Mouse (Mus musculus): ENCODE results near the gene Lhx1. TPM values are rescaled to one million over a fixed set of nuclear protein-coding genes. Genes with fewer than 3 reads are reported as not detected.
A peak's percentile ranks its signal among the peaks of the same experiment; 100 is the strongest.

Lhx1 gene
- 0.36 and 0.60 TPM in 2 replicates for polyA plus RNA-seq (2014; fragmentation: Nextera tagmentation; extraction: Ambion mirVana)

- under 1% methylated on average over 64 of the region's 64 CpGs for WGBS
- peak within 1 kb of the TSS; percentile 28; the same call in 1 of the 2 replicates for H3K9ac ChIP-seq (ENCODE audit: low read length)
- peak; percentile 74; the same call in 1 of the 2 replicates for ATAC-seq (ENCODE audit: insufficient number of reproducible peaks, low FRiP score, low TSS enrichment, low read depth)
- H3K9me3 ChIP-seq (ENCODE audit: control insufficient read depth, low read length) = no peaks in the 10 kb centered on the region
- H3K4me2 ChIP-seq (ENCODE audit: low read depth, severe bottlenecking) = peak within 1 kb of the TSS; percentile 87
- H3K4me1 ChIP-seq (ENCODE audit: control insufficient read depth, insufficient read depth, low read length) = peaks cover 9% of the 10 kb centered on the region
- peaks cover 91% of the 10 kb centered on the region for H3K27me3 ChIP-seq (ENCODE audit: control insufficient read depth, insufficient read depth, low read length)
- peak within 1 kb of the TSS; percentile 41 for H3K4me3 ChIP-seq (ENCODE audit: low read depth, low read length)
- no peak within 1 kb of the TSS for H3K27ac ChIP-seq (replicated peaks; ENCODE audit: low read depth, low read length)
- H3K36me3 ChIP-seq (ENCODE audit: control insufficient read depth, insufficient read depth, low read length) = no peaks in the 10 kb centered on the region
- DNase-seq (ENCODE audit: low spot score) = peak; percentile 87
These were observed at the start of gene Lhx1 for GRCm38 (mm10) chr11:84525421-84526274. TSS of gene Lhx1 (minus strand) at chr11:84525535.

- Histone ChIP-seq H3K27ac (replicated peaks; ENCODE audit: low read depth, low read length) (no peak overlapping the region), H3K9ac (ENCODE audit: low read length) (no peak overlapping the region), H3K9me3 (ENCODE audit: control insufficient read depth, low read length) (no peaks in the 10 kb centered on the region), H3K27me3 (ENCODE audit: control insufficient read depth, insufficient read depth, low read length) (0 out of 2 replicates have a peak, but pooled peaks cover 5% of the 10 kb centered on the region), H3K36me3 (ENCODE audit: control insufficient read depth, insufficient read depth, low read length) (no peaks in the 10 kb centered on the region), H3K4me1 (ENCODE audit: control insufficient read depth, insufficient read depth, low read length) (no peaks in the 10 kb centered on the region), H3K4me3 (ENCODE audit: low read depth, low read length) (no peak overlapping the region), H3K4me2 (ENCODE audit: low read depth, severe bottlenecking) (no peak overlapping the region)
- WGBS = 44% methylated on average over 8 of the region's 8 CpGs
- DNase-seq (ENCODE audit: low spot score) (no peak), ATAC-seq (ENCODE audit: insufficient number of reproducible peaks, low FRiP score, low TSS enrichment, low read depth) (no peak)
These were observed 49.5 kb upstream of the Lhx1 start for GRCm38 (mm10) chr11:84574834-84575233.

- H3K27me3 ChIP-seq (ENCODE audit: control insufficient read depth, insufficient read depth, low read length) = 0 out of 2 replicates have a peak, but pooled peaks cover 5% of the 10 kb centered on the region
- DNase-seq (ENCODE audit: low spot score) (no peak), ATAC-seq (ENCODE audit: insufficient number of reproducible peaks, low FRiP score, low TSS enrichment, low read depth) (no peak)
- H3K9me3 ChIP-seq (ENCODE audit: control insufficient read depth, low read length) = no peaks in the 10 kb centered on the region
- no peaks in the 10 kb centered on the region for H3K36me3 ChIP-seq (ENCODE audit: control insufficient read depth, insufficient read depth, low read length)
- no peak overlapping the region for H3K4me2 ChIP-seq (ENCODE audit: low read depth, severe bottlenecking)
- H3K4me3 ChIP-seq (ENCODE audit: low read depth, low read length) = no peak overlapping the region
- peaks cover under 1% of the 10 kb centered on the region; the same call in 1 of the 2 replicates for H3K4me1 ChIP-seq (ENCODE audit: control insufficient read depth, insufficient read depth, low read length)
- H3K27ac ChIP-seq (replicated peaks; ENCODE audit: low read depth, low read length) = no peak overlapping the region
- 56% methylated on average over 8 of the region's 8 CpGs for WGBS
- no peak overlapping the region for H3K9ac ChIP-seq (ENCODE audit: low read length)
These were observed 48.3 kb upstream of the Lhx1 start for GRCm38 (mm10) chr11:84573637-84574036.

- Histone ChIP-seq H3K4me1 (ENCODE audit: control insufficient read depth, insufficient read depth, low read length) (peaks cover 4% of the 10 kb centered on the region; the same call in 1 of the 2 replicates), H3K4me2 (ENCODE audit: low read depth, severe bottlenecking) (no peak overlapping the region), H3K4me3 (ENCODE audit: low read depth, low read length) (no peak overlapping the region), H3K27ac (replicated peaks; ENCODE audit: low read depth, low read length) (no peak overlapping the region), H3K36me3 (ENCODE audit: control insufficient read depth, insufficient read depth, low read length) (no peaks in the 10 kb centered on the region), H3K9ac (ENCODE audit: low read length) (no peak overlapping the region), H3K9me3 (ENCODE audit: control insufficient read depth, low read length) (no peaks in the 10 kb centered on the region), H3K27me3 (ENCODE audit: control insufficient read depth, insufficient read depth, low read length) (0 out of 2 replicates have a peak, but pooled peaks cover 4% of the 10 kb centered on the region)
- DNase-seq (ENCODE audit: low spot score) (no peak), ATAC-seq (ENCODE audit: insufficient number of reproducible peaks, low FRiP score, low TSS enrichment, low read depth) (no peak)
- 70% methylated on average over 5 of the region's 5 CpGs for WGBS
These were observed 45.5 kb upstream of the Lhx1 start for GRCm38 (mm10) chr11:84570812-84571211.

- ATAC-seq (ENCODE audit: insufficient number of reproducible peaks, low FRiP score, low TSS enrichment, low read depth) (no peak), DNase-seq (ENCODE audit: low spot score) (no peak)
- no peak overlapping the region for H3K9ac ChIP-seq (ENCODE audit: low read length)
- peaks cover 4% of the 10 kb centered on the region; the same call in 1 of the 2 replicates for H3K4me1 ChIP-seq (ENCODE audit: control insufficient read depth, insufficient read depth, low read length)
- H3K36me3 ChIP-seq (ENCODE audit: control insufficient read depth, insufficient read depth, low read length) = no peaks in the 10 kb centered on the region
- 66% methylated on average over 12 of the region's 12 CpGs for WGBS
- H3K27me3 ChIP-seq (ENCODE audit: control insufficient read depth, insufficient read depth, low read length) = 0 out of 2 replicates have a peak, but pooled peaks cover 4% of the 10 kb centered on the region
- no peak overlapping the region for H3K4me3 ChIP-seq (ENCODE audit: low read depth, low read length)
- no peak overlapping the region for H3K4me2 ChIP-seq (ENCODE audit: low read depth, severe bottlenecking)
- no peak overlapping the region for H3K27ac ChIP-seq (replicated peaks; ENCODE audit: low read depth, low read length)
- no peaks in the 10 kb centered on the region for H3K9me3 ChIP-seq (ENCODE audit: control insufficient read depth, low read length)
These were observed 45.1 kb upstream of the Lhx1 start for GRCm38 (mm10) chr11:84570392-84570791.

- H3K4me2 ChIP-seq (ENCODE audit: low read depth, severe bottlenecking) = no peak overlapping the region
- ATAC-seq (ENCODE audit: insufficient number of reproducible peaks, low FRiP score, low TSS enrichment, low read depth) (no peak), DNase-seq (ENCODE audit: low spot score) (no peak)
- H3K36me3 ChIP-seq (ENCODE audit: control insufficient read depth, insufficient read depth, low read length) = no peaks in the 10 kb centered on the region
- 54% methylated on average over 8 of the region's 8 CpGs for WGBS
- no peak overlapping the region for H3K4me3 ChIP-seq (ENCODE audit: low read depth, low read length)
- H3K9ac ChIP-seq (ENCODE audit: low read length) = no peak overlapping the region
- H3K27me3 ChIP-seq (ENCODE audit: control insufficient read depth, insufficient read depth, low read length) = 0 out of 2 replicates have a peak, but pooled peaks cover 3% of the 10 kb centered on the region
- no peaks in the 10 kb centered on the region for H3K9me3 ChIP-seq (ENCODE audit: control insufficient read depth, low read length)
- H3K27ac ChIP-seq (replicated peaks; ENCODE audit: low read depth, low read length) = no peak overlapping the region
- H3K4me1 ChIP-seq (ENCODE audit: control insufficient read depth, insufficient read depth, low read length) = peaks cover 4% of the 10 kb centered on the region; the same call in 1 of the 2 replicates
These were observed 43.9 kb upstream of the Lhx1 start for GRCm38 (mm10) chr11:84569052-84569751.

GRCm38 (mm10) chr11:84568482-84568881, 43.1 kb upstream of the Lhx1 start:
- WGBS = 5% methylated on average over 5 of the region's 5 CpGs
- Histone ChIP-seq H3K36me3 (ENCODE audit: control insufficient read depth, insufficient read depth, low read length) (no peaks in the 10 kb centered on the region), H3K9ac (ENCODE audit: low read length) (no peak overlapping the region), H3K4me2 (ENCODE audit: low read depth, severe bottlenecking) (no peak overlapping the region), H3K27ac (replicated peaks; ENCODE audit: low read depth, low read length) (no peak overlapping the region), H3K4me1 (ENCODE audit: control insufficient read depth, insufficient read depth, low read length) (peaks cover 4% of the 10 kb centered on the region; the same call in 1 of the 2 replicates), H3K27me3 (ENCODE audit: control insufficient read depth, insufficient read depth, low read length) (0 out of 2 replicates have a peak, but pooled peaks cover 2% of the 10 kb centered on the region), H3K9me3 (ENCODE audit: control insufficient read depth, low read length) (no peaks in the 10 kb centered on the region), H3K4me3 (ENCODE audit: low read depth, low read length) (no peak overlapping the region)
- DNase-seq (ENCODE audit: low spot score) = no peak
- ATAC-seq (ENCODE audit: insufficient number of reproducible peaks, low FRiP score, low TSS enrichment, low read depth) = no peak

- DNase-seq (ENCODE audit: low spot score) (no peak), ATAC-seq (ENCODE audit: insufficient number of reproducible peaks, low FRiP score, low TSS enrichment, low read depth) (no peak)
- Histone ChIP-seq H3K27me3 (ENCODE audit: control insufficient read depth, insufficient read depth, low read length) (0 out of 2 replicates have a peak, but pooled peaks cover 5% of the 10 kb centered on the region), H3K36me3 (ENCODE audit: control insufficient read depth, insufficient read depth, low read length) (no peaks in the 10 kb centered on the region), H3K4me1 (ENCODE audit: control insufficient read depth, insufficient read depth, low read length) (peaks cover 7% of the 10 kb centered on the region; the same call in 1 of the 2 replicates), H3K9me3 (ENCODE audit: control insufficient read depth, low read length) (no peaks in the 10 kb centered on the region), H3K27ac (replicated peaks; ENCODE audit: low read depth, low read length) (no peak overlapping the region), H3K4me2 (ENCODE audit: low read depth, severe bottlenecking) (no peak overlapping the region), H3K4me3 (ENCODE audit: low read depth, low read length) (no peak overlapping the region), H3K9ac (ENCODE audit: low read length) (no peak overlapping the region)
- 47% methylated on average over 8 of the region's 8 CpGs for WGBS
These were observed 41.4 kb upstream of the Lhx1 start for GRCm38 (mm10) chr11:84566691-84567090.

Data from limb, embryonic 11.5 days (tissue).